Mouse (Mus musculus) hindbrain, embryonic 14.5 days (tissue): ENCODE results near the gene Mtf2. TPM values are rescaled to one million over a fixed set of nuclear protein-coding genes. Genes with fewer than 3 reads are reported as not detected.
"Not testable (repeated sequence)": the region's sequence is repeated elsewhere in the genome, so short reads cannot be mapped to it uniquely, and the experiment has no call there.

ENCODE experiments used
- ATAC-seq: fragments of 200-750 bp; cut with Nextera tagmentation; 2 replicates; pipeline ENCODE4 v1.8.0; 2017; ENCODE audit warnings: moderate number of reproducible peaks, mild to moderate bottlenecking, moderate TSS enrichment, moderate library complexity; ENCODE audit not compliant: low FRiP score
- DNase-seq: peaks from one replicate; pipeline ENCODE4 v3.0.0-alpha.2; 2015; ENCODE audit warnings: low spot score
- H3K27ac ChIP-seq: fragments of 300-500 bp; sonication (generic); 2 replicates; pipeline ENCODE4 v1.5.1; 2014; ENCODE audit warnings: mild to moderate bottlenecking, moderate library complexity
- H3K27me3 ChIP-seq: fragments of 300-500 bp; sonication (generic); 2 replicates; pipeline ENCODE4 v1.6.1; 2014; ENCODE audit warnings: mild to moderate bottlenecking, low read length, mixed read lengths; ENCODE audit not compliant: control insufficient read depth, insufficient read depth
- H3K36me3 ChIP-seq: fragments of 300-500 bp; sonication (generic); replicated peaks from 2 replicates; pipeline ENCODE4 v1.6.1; 2014; ENCODE audit not compliant: control insufficient read depth, insufficient read depth
- H3K4me1 ChIP-seq: fragments of 300-500 bp; sonication (generic); replicated peaks from 2 replicates; pipeline ENCODE4 v1.6.1; 2014; ENCODE audit warnings: antibody characterized with exemption, low read length, mixed read lengths; ENCODE audit not compliant: control insufficient read depth, insufficient read depth
- H3K4me2 ChIP-seq: fragments of 300-500 bp; sonication (generic); replicated peaks from 2 replicates; pipeline ENCODE4 v1.6.1; 2014; ENCODE audit warnings: mild to moderate bottlenecking, moderate library complexity
- H3K4me3 ChIP-seq: fragments of 300-500 bp; sonication (generic); replicated peaks from 2 replicates; pipeline ENCODE4 v1.5.1; 2014; ENCODE audit warnings: mild to moderate bottlenecking, low read length
- H3K9ac ChIP-seq: fragments of 300-500 bp; sonication (generic); 2 replicates; pipeline ENCODE4 v1.6.1; 2014
- H3K9me3 ChIP-seq: fragments of 300-500 bp; sonication (generic); 2 replicates; pipeline ENCODE4 v1.6.1; 2016; ENCODE audit warnings: low read length; ENCODE audit not compliant: control insufficient read depth
- WGBS: fragments of 180-500 bp; shearing (Covaris S2); extraction: QIAGEN DNeasy Blood & Tissue Kit; methylation state at CpG from one replicate; pipeline ENCODE4 v1.1.7; 2014; 5-methylcytosine and 5-hydroxymethylcytosine counted together
- polyA plus RNA-seq: library from polyadenylated mRNA; unstranded; fragments of >200 nt; fragmentation: Nextera tagmentation; extraction: Ambion mirVana; gene quantifications from 2 replicates; pipeline ENCODE4 v1.2.1, GENCODE M21; 2014

Gene Mtf2
- polyA plus RNA-seq, 1 experiment from 2014 or later = 91.9 TPM

- DNase-seq (peak; percentile 47), ATAC-seq (peak; percentile 60; the same call in 1 of the 2 replicates)
- H3K27me3 ChIP-seq = no peaks in the 10 kb centered on the region
- no peaks in the 10 kb centered on the region for H3K9me3 ChIP-seq
- no peaks in the 10 kb centered on the region for H3K36me3 ChIP-seq
- no peaks in the 10 kb centered on the region for H3K4me1 ChIP-seq
- H3K9ac ChIP-seq = no peak overlapping the region
- no peak overlapping the region for H3K4me3 ChIP-seq
- no peak overlapping the region for H3K4me2 ChIP-seq
- 42% methylated on average over 2 of the region's 2 CpGs for WGBS
- H3K27ac ChIP-seq = no peak overlapping the region
Observed at GRCm38 (mm10) chr5:108035523-108035922, 30.0 kb upstream of the Mtf2 start.

DNA sequence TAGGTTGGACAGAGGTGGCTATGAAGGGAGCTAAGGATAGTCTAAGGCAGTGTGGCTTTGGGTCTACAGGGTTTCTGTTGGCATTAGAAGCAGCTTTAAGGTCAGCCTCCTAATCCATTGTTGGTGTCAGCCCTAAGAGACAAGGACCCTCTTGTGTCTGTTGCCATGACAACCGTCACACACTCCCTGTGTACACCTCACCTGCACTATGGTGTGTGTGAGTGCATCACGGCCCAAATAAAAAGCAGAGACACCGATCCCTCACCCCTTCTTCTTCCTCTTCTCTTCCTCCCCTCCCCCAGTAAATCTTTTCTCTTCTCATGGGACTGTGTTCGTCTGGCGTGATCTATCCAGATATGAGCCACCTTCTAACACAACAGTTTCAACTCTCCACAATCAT is 23.4 kb upstream of the Mtf2 start:
- Histone ChIP-seq H3K4me1 (no peaks in the 10 kb centered on the region), H3K27me3 (no peaks in the 10 kb centered on the region), H3K27ac (no peak overlapping the region), H3K36me3 (no peaks in the 10 kb centered on the region), H3K4me2 (no peak overlapping the region), H3K9ac (no peak overlapping the region), H3K9me3 (no peaks in the 10 kb centered on the region), H3K4me3 (no peak overlapping the region)
- ATAC-seq (no peak), DNase-seq (no peak)
- 82% methylated on average over 5 of the region's 5 CpGs for WGBS

DNA sequence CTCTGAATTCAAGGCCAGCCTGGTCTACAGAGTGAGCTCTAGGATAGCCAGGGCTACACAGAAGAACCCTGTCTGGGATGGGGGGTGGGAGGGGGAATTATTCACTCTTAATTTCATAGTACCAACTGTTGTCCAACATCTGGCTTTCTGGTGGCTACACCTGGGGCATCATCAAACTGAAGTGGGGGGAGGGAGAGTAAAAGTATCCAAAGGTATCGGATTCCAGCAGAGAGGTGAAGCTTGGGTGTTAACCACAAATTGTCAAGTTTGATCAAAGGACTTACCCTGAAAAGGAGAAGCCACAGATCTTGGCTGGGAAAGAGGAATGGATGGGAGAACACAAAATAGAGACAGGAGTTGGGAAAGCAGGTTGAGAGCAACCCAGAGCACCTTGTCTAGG is 21.6 kb upstream of the Mtf2 start:
- Histone ChIP-seq H3K27me3 (no peaks in the 10 kb centered on the region), H3K36me3 (no peaks in the 10 kb centered on the region), H3K27ac (no peak overlapping the region), H3K4me2 (no peak overlapping the region), H3K4me1 (no peaks in the 10 kb centered on the region), H3K4me3 (no peak overlapping the region), H3K9ac (no peak overlapping the region), H3K9me3 (no peaks in the 10 kb centered on the region)
- no peak for ATAC-seq
- WGBS = 71% methylated on average over 1 of the region's 1 CpGs
- DNase-seq = no peak

- WGBS = 11% methylated on average over 3 of the region's 3 CpGs
- Histone ChIP-seq H3K36me3 (no peaks in the 10 kb centered on the region), H3K27me3 (no peaks in the 10 kb centered on the region), H3K9me3 (no peaks in the 10 kb centered on the region), H3K4me1 (no peaks in the 10 kb centered on the region), H3K27ac (no peak overlapping the region), H3K4me3 (no peak overlapping the region), H3K9ac (no peak overlapping the region), H3K4me2 (no peak overlapping the region)
- DNase-seq (no peak), ATAC-seq (no peak)
Observed at GRCm38 (mm10) chr5:108049711-108050268, 15.7 kb upstream of the Mtf2 start.

- no peaks in the 10 kb centered on the region for H3K36me3 ChIP-seq
- 89% methylated on average over 2 of the region's 2 CpGs for WGBS
- no peaks in the 10 kb centered on the region for H3K9me3 ChIP-seq
- no peak overlapping the region for H3K4me2 ChIP-seq
- no peaks in the 10 kb centered on the region for H3K27me3 ChIP-seq
- ATAC-seq (no peak), DNase-seq (no peak)
- H3K4me1 ChIP-seq = no peaks in the 10 kb centered on the region
- H3K27ac ChIP-seq = no peak overlapping the region
- no peak overlapping the region for H3K4me3 ChIP-seq
- no peak overlapping the region for H3K9ac ChIP-seq
Observed at GRCm38 (mm10) chr5:108051026-108051425, 14.4 kb upstream of the Mtf2 start.

DNA sequence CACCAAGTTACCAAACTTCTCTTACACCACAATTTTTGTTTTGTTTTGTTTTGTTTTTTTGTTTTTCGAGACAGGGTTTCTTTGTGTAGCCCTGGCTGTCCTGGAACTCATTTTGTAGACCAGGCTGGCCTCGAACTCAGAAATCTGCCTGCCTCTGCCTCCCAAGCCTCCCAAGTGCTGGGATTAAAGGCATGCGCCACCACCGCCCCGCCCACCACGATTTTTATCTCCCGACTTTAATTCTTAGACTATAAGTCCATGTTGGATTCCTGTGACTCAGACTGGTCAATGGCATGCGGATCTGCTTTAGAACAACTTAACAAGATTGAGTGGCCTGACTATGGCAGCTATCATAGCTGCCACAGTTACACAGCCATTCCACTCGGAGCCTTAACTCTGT is 13.7 kb upstream of the Mtf2 start:
- not testable (repeated sequence) for H3K9me3 ChIP-seq, DNase-seq, H3K9ac ChIP-seq, H3K27ac ChIP-seq, H3K4me1 ChIP-seq, H3K36me3 ChIP-seq, H3K4me3 ChIP-seq, ATAC-seq, H3K4me2 ChIP-seq, H3K27me3 ChIP-seq
- WGBS = 96% methylated on average over 9 of the region's 9 CpGs

GRCm38 (mm10) chr5:108052200-108052599 is 13.3 kb upstream of the Mtf2 start:
- ATAC-seq (no peak), DNase-seq (no peak)
- Histone ChIP-seq H3K4me2 (no peak overlapping the region), H3K27ac (no peak overlapping the region), H3K36me3 (no peaks in the 10 kb centered on the region), H3K4me3 (no peak overlapping the region), H3K27me3 (no peaks in the 10 kb centered on the region), H3K4me1 (no peaks in the 10 kb centered on the region), H3K9ac (no peak overlapping the region), H3K9me3 (no peaks in the 10 kb centered on the region)
- WGBS = 91% methylated on average over 1 of the region's 1 CpGs

DNA sequence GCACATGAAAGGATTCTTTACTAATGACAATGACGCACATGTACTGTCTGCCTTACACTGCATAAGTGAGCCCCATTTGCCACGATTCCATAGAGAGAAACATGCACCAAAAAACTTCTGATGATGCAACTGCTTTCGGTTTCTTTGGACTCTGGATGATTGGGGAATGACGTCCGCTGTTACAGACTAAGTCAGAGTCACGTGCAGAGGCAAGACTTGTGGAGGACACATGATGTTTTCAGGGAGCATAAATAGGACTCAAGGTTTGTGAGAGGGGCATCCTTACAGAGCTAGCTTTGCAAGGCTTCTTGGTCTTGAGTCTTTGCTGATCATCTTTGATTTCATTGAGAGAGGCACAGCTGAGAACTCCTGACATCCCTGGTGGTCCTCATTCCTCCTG is 11.9 kb upstream of the Mtf2 start:
- ATAC-seq = no peak
- DNase-seq = no peak
- Histone ChIP-seq H3K9me3 (no peaks in the 10 kb centered on the region), H3K9ac (no peak overlapping the region), H3K4me3 (no peak overlapping the region), H3K27me3 (no peaks in the 10 kb centered on the region), H3K36me3 (no peaks in the 10 kb centered on the region), H3K4me2 (no peak overlapping the region), H3K4me1 (no peaks in the 10 kb centered on the region), H3K27ac (no peak overlapping the region)
- 91% methylated on average over 6 of the region's 6 CpGs for WGBS

- no peaks in the 10 kb centered on the region for H3K36me3 ChIP-seq
- H3K9ac ChIP-seq = no peak overlapping the region
- no peaks in the 10 kb centered on the region for H3K9me3 ChIP-seq
- no peak overlapping the region for H3K27ac ChIP-seq
- ATAC-seq (no peak), DNase-seq (no peak)
- H3K27me3 ChIP-seq = no peaks in the 10 kb centered on the region
- H3K4me2 ChIP-seq = no peak overlapping the region
- H3K4me3 ChIP-seq = no peak overlapping the region
- WGBS = 96% methylated on average over 9 of the region's 9 CpGs
- H3K4me1 ChIP-seq = no peaks in the 10 kb centered on the region
Observed at GRCm38 (mm10) chr5:108060413-108060812, 5.1 kb upstream of the Mtf2 start.

GRCm38 (mm10) chr5:108072301-108072700 is 6.8 kb downstream of the Mtf2 start:
- no peak overlapping the region for H3K9ac ChIP-seq
- peaks cover 12% of the 10 kb centered on the region for H3K4me1 ChIP-seq

More at GRCm38 (mm10) chr5:108072301-108072700, 6.8 kb downstream of the Mtf2 start:
- Histone ChIP-seq H3K9me3 (0 out of 2 replicates have a peak, but pooled peaks cover 3% of the 10 kb centered on the region), H3K36me3 (peaks cover 68% of the 10 kb centered on the region), H3K4me3 (no peak overlapping the region), H3K27me3 (no peaks in the 10 kb centered on the region), H3K27ac (no peak overlapping the region), H3K4me2 (no peak overlapping the region)
- WGBS = 97% methylated on average over 1 of the region's 1 CpGs
- DNase-seq (no peak), ATAC-seq (no peak)
